Mouse (Mus musculus) gonadal fat pad, adult 2 months (tissue): ENCODE data around the gene Hspb7. TPM values are rescaled to one million over a fixed set of nuclear protein-coding genes. Genes with fewer than 3 reads are reported as not detected.

Source experiments
- DNase-seq: peaks from one replicate; pipeline ENCODE4 v3.0.0-alpha.2; 2012; ENCODE audit warnings: low read depth
- polyA plus RNA-seq: library from polyadenylated mRNA; depleted of rRNA; stranded (reverse); fragments of >200 nt; gene quantifications from 2 replicates; pipeline ENCODE4 v1.2.3, GENCODE M21; 2012; rRNA removed

Gene Hspb7
- polyA plus RNA-seq, 1 experiment, result 14.1 TPM

- DNase-seq, result no peak
Measured at GRCm38 (mm10) chr4:141468576-141468975, 48.0 kb downstream of the Hspb7 start.

GRCm38 (mm10) chr4:141469343-141469742 is 48.8 kb downstream of the Hspb7 start:
- no peak for DNase-seq

- DNase-seq, result no peak
Measured at GRCm38 (mm10) chr4:141471491-141471890, 50.9 kb downstream of the Hspb7 start.

GRCm38 (mm10) chr4:141472641-141473321 is 52.2 kb downstream of the Hspb7 start:
- DNase-seq, result no peak

GRCm38 (mm10) chr4:141474431-141474830 is 53.9 kb downstream of the Hspb7 start:
- DNase-seq, result no peak

Other genes with a start within 250 kb of the Hspb7 start
- gene Rsg1, start 206.8 kb upstream of the Hspb7 start, polyA plus RNA-seq, result 1.2 and 1.7 TPM in 2 replicates
- 4.5 and 4.6 TPM in 2 replicates for gene Arhgef19, start 181.3 kb upstream of the Hspb7 start, polyA plus RNA-seq
- 5.9 and 8.3 TPM in 2 replicates for gene Epha2, start 119.5 kb upstream of the Hspb7 start, polyA plus RNA-seq
- gene Fam131c, start 52.6 kb upstream of the Hspb7 start, polyA plus RNA-seq, result 1.2 and 1.3 TPM in 2 replicates
- 0.31 and 1.3 TPM in 2 replicates for gene Clcnka, start 22.1 kb upstream of the Hspb7 start, polyA plus RNA-seq
- gene Clcnkb, start 4.8 kb upstream of the Hspb7 start, polyA plus RNA-seq, result 11.5 and 14.2 TPM in 2 replicates
- 0.81 and 1.3 TPM in 2 replicates for gene Srarp, start 15.3 kb downstream of the Hspb7 start, polyA plus RNA-seq
- 23.8 and 30.0 TPM in 2 replicates for gene Zbtb17, start 23.9 kb downstream of the Hspb7 start, polyA plus RNA-seq
- 6.9 and 13.5 TPM in 2 replicates for gene Spen, start 117.8 kb downstream of the Hspb7 start, polyA plus RNA-seq
- 35.0 and 35.2 TPM in 2 replicates for gene Fblim1, start 185.3 kb downstream of the Hspb7 start, polyA plus RNA-seq
- gene Tmem82, start 197.9 kb downstream of the Hspb7 start, polyA plus RNA-seq, result 0.46 and 0.92 TPM in 2 replicates
- gene Slc25a34, start 203.0 kb downstream of the Hspb7 start, polyA plus RNA-seq, result 1.0 and 1.1 TPM in 2 replicates
- 54.2 and 58.2 TPM in 2 replicates for gene Plekhm2, start 244.1 kb downstream of the Hspb7 start, polyA plus RNA-seq